Mouse (Mus musculus) thymus, postnatal 0 days (tissue): ENCODE results near the gene Dock2. TPM values are rescaled to one million over a fixed set of nuclear protein-coding genes. Genes with fewer than 3 reads are reported as not detected.

Experiments used
- DNase-seq: peaks from one replicate; pipeline ENCODE4 v3.0.0-alpha.2; 2015; ENCODE audit warnings: low spot score
- polyA plus RNA-seq: library from polyadenylated mRNA; unstranded; fragments of >200 nt; fragmentation: Nextera tagmentation; extraction: Ambion mirVana; gene quantifications from 2 replicates; pipeline ENCODE4 v1.2.1, GENCODE M21; 2015

Gene Dock2
- polyA plus RNA-seq, 1 experiment from 2014 or later, result 56.7 TPM

DNA sequence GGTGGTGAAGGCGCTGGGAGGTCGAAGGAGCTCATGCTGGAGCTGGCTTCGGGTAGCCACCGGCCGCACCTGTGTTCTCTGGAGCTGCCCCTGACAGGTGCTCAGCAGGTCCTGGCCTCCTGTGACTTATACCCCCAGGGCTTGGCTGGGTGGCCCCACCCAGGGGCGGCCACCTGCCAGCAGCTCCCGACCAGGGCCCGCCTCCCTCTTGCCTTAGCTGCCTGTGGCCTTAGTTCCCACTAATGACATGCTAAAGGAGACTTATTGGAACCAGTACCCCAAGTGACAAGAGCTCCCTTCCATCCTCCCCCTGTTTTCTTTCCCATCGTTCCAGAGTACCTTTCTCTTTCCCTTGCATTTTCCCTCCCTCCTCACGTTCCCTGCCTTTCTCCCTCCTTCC lies 575.7 kb downstream of the Dock2 start, which contains the start of gene Foxi1:
Gene Foxi1 (minus strand): TSS at position 101 of the 400 bp plus-strand sequence.
- no peak for DNase-seq

DNA sequence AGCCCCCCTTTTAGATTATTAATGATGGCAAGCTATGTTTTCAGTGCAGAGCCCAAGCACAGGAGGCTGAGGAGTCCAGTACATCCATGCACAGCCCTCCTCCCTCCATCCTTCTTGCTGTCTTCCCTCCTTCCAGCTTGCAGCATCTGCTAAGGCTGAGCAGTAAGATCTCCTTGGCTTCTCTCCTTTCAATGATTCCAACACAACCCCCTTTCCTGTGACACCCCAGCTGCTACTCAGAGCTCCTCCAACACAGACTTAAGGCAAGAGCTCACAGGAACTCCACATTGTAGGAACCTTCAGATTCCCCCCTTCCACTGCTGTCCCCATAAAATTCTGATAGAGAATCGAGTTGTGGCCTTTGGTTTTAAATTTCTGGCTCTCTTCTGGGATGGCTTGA lies 580.9 kb downstream of the Dock2 start:
- DNase-seq, result no peak

DNA sequence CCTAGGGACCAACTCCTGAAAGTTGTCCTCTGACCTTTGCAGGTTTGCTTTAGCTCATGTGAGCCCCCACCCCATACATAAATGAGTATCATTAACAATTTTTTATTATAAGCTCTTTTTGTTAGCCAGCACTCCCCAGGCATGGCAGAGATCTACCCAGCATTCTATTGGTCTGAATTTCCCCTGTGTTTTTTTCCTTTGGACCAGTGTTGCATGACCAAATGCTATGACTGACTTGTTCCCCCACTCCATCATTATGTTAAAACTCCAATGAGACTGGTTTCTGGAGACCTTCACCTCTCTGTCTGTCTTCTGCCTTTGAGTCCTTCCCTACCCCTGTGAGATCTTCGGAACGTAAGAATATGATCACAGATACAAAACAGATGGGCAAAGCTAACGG lies 588.5 kb downstream of the Dock2 start:
- DNase-seq, result no peak

- no peak for DNase-seq
Observed at GRCm38 (mm10) chr11:34194158-34194941, 589.3 kb downstream of the Dock2 start.

DNA sequence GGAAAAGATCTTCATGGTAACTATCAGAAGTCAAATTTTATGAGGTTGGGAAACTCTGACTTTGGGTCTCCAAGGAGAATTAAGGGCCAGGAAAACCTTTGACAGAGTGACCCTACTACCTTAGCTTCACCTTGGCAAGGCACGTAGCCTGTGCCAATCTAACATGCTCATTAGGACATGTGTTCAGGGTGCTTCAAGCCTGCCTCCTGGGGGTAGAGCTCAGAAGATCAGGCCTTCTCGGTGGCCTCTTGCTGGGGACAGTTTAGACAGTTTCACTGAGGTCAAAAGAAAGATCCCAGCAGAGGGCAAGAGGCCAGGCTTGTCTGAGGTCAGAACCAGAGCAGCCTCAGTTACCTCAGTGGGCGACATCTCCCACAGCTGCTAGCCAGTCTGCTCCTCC lies 590.0 kb downstream of the Dock2 start:
- DNase-seq, result no peak

- DNase-seq, result no peak
Observed at GRCm38 (mm10) chr11:34184266-34184665, 599.4 kb downstream of the Dock2 start.

- DNase-seq, result no peak
Observed at GRCm38 (mm10) chr11:34181214-34182117, 602.2 kb downstream of the Dock2 start.

DNA sequence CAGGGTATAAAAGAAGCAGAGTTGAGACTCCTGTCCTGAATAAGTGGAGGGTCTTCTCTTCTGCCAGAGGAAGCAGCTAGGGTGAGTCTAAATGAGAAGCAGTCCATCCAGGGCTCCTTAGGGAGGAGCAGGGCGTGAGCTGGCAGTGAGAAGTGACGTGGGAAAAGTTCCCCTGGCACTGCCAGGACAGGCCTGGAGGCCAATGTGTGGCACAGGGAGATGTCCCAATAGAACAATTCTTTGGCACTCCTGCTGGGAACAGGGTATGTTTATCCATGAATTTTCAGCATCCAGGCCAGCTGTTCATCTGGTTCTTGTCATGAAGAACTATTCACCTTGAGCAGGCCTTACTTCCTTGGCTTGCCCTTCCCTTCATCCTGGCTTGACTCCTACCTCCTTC lies 604.9 kb downstream of the Dock2 start:
- DNase-seq, result no peak

Other genes with a start within 250 kb of the Dock2 start
- gene Spdl1, start 49.7 kb upstream of the Dock2 start, polyA plus RNA-seq, result 21.1 and 23.3 TPM in 2 replicates